Mouse (Mus musculus) testis, adult 10 weeks (tissue): ENCODE measurements around the gene Gm42669. TPM values are rescaled to one million over a fixed set of nuclear protein-coding genes. Genes with fewer than 3 reads are reported as not detected.

Experiments used
- polyA plus RNA-seq: library from polyadenylated mRNA; stranded (reverse); fragments of 350-450 nt; fragmentation: Illumina TruSeq; extraction: RNeasy Lipid Tissue Mini Kit (QIAGEN cat#74804); gene quantifications from one replicate; pipeline ENCODE4 v1.2.3, GENCODE M21; 2014; ENCODE audit warnings: low read depth, low replicate concordance

The Gm42669 gene
- 1.7 TPM for polyA plus RNA-seq

DNA sequence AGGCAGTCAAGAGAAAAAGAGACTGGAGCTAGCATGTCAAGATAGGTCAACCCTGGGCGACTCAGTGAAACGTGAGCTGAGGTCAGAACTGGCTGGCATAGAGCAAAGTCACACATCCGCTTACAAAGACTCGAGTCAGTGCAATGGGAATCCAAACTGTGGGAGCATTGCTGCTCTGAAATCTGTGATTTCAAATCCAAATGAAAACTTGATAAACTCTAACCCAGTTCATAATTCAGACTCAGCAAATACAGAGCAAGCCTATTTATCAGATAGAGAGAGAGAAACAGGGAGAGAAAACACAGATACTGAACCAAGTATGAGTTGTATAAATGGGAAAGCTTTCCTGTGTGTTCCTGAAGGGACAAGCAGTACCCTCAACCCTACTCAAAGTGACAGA, at the start of gene Gm42669:
TSS of gene Gm42669 (plus strand) at position 301 of the 400 bp plus-strand sequence.

DNA sequence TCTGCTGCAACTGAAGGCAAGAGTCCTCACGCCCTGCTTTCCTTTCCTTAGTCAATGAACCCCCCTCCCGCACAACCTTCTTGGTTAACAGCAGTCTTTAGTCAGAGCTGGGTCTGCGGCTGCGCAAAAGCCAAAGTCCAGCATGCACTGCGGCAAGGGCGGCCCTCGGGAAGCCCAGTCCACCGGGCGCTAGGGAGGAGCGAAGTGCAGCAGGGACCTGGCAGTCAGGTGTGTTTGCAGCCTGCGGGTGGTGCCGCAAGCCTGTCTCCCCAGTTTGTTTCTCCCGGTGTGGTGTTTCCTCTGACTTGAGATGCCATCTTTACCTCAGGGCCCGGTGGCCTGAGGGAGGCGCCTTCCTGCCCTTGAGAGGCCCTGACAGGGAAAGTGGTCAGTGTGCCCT, 27.2 kb downstream of the Gm42669 start, which contains the start of gene 1700028K03Rik:
TSS of gene 1700028K03Rik (plus strand) at position 129 of the 400 bp plus-strand sequence.

DNA sequence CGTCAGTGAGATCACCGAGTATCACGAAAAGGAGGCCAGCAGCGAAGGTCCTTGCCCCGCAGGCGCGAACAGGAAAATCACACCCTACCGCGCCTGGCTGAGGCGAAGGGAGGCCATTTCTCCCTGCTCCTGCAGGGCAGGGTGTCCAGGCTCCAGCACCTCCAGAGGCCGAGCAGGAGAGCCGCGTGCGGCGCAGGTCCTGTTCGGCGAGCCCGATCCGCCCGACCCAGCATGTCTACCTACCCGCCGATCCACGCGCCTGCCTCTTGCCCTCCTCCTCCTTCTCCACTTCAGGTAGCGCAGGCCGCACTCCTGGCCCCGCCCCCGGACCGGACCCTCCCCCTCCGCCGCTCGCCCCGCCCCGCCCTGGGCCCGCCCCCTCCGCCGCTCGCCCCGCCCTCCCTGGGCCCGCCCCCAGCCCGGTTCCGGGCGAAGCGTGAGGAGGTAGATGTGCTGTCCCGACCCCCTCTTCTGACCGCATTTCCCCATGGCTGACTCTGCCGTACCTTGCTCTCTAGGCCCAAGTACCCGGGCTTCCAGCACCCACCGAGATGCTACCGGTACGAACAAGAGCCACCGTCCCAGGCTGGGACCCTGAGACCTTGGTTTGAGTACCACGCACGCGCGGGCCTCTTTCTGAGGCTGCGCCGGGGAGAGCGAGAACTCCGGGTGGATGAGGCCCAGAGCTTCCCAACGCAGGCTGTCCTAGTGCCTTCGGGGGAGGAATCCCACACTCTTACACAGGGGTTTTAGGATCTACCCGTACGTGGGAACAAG, 90.1 kb downstream of the Gm42669 start, which contains the start of the genes Rpap2 and Glmn:
TSS of gene Rpap2 (plus strand) at position 73 of the 777 bp plus-strand sequence.
TSS of gene Glmn (minus strand) at position 588 of the 777 bp plus-strand sequence.

Other genes starting within 250 kb of the Gm42669 start
- gene Tgfbr3, start 218.0 kb upstream of the Gm42669 start, polyA plus RNA-seq = 10.2 TPM
- gene Brdt, start 176.5 kb upstream of the Gm42669 start, polyA plus RNA-seq = 508 TPM
- 8.2 TPM for gene Ephx4, start 104.9 kb upstream of the Gm42669 start, polyA plus RNA-seq
- 214 TPM for gene Lpcat2b, start 76.1 kb upstream of the Gm42669 start, polyA plus RNA-seq
- 21.0 TPM for gene Btbd8, start 69.6 kb upstream of the Gm42669 start, polyA plus RNA-seq
- gene 1700028K03Rik, start 27.1 kb downstream of the Gm42669 start, polyA plus RNA-seq = 60.9 TPM
- 45.5 TPM for gene Rpap2, start 89.8 kb downstream of the Gm42669 start, polyA plus RNA-seq
- gene Glmn, start 90.3 kb downstream of the Gm42669 start, polyA plus RNA-seq = 92.9 TPM
- gene Gfi1, start 218.4 kb downstream of the Gm42669 start, polyA plus RNA-seq = 1.2 TPM